Mouse (Mus musculus): Measurements from ENCODE around the gene Kxd1.

Kxd1 gene

DNA sequence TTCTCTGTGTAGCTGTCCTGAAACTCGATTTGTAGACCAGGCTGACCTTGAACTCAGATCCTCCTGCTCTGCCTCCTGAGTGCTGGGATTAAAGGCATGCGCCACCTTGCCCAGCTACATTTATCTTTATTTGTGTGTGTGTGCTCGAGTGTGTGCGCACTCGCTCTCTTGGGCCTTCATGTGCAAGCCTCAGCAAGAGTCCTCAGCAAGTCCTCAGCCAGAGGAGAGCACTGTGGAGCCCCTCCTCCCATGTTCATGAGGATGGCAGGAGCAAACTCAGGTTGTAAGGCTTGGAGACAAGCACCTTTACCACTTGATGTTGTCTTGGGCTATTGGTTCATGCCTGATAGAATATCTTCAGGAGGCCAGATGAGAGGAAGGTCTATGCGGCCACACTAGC is 20.0 kb upstream of the Kxd1 start:
- DNase-seq (ENCODE audit: low spot score) = no peak

DNA sequence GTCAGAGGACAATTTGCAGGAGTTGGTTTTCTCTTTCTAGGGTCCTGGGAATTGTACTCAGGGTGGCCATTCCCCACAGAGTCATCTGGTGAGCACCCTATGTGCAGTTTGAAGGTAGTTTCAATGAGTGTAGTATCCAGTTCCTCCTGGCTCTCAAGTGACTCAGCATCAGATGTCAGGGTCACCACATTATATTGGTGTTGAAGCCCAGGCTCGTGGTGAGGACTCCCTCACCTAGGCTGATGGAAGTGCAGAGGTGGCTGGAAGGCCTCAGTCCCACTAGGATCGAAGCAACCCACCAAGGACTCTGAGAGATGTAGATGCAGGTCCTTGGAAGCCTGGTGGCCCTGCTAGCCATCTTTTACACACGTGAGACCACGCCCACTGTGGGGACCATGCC is 18.7 kb upstream of the Kxd1 start:
- no peak for DNase-seq (ENCODE audit: low spot score)

DNA sequence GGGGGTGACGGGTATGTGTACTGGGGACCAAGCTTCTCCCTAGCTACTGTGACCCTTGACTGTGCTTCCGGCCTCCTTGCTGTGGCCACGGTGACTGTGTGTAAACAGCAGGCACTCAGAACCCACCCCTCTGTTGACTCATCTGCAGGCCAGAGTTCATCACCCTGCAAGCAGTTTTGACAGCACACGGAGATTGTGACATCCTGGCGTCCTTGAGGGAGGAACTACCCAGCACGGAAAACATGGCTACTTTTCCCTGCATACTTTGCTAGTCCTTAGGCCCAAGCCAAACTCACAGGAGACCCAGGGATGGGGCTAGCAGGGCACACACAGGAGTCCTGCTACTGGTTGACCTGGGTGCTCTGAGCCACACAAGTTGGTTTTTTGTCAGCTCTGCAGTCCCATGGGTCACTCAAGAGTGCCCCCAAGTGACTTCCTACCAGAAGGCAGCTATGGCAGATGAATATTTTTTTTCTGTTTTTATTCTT is 16.5 kb upstream of the Kxd1 start:
- DNase-seq (ENCODE audit: low spot score) = no peak

DNA sequence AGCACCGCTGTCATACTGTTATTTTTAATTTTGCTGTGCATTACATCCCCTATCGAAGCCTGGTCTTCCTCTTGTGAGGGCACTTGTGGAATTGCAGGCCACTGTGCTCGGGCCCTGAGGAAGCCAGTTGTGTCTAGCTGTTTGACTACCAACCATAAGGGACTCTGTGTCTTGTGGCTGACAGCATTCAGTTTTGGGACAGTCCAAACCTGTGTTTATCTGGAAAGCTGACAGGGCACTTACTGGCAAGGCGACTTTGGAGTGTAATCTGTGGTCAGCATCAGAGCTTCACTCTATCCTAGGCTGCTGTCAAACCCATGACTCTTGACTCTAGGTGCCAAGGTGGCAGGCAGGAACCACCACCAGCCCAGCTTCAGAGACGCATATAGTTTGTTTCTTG is 13.3 kb upstream of the Kxd1 start:
- no peak for DNase-seq (ENCODE audit: low spot score)

DNA sequence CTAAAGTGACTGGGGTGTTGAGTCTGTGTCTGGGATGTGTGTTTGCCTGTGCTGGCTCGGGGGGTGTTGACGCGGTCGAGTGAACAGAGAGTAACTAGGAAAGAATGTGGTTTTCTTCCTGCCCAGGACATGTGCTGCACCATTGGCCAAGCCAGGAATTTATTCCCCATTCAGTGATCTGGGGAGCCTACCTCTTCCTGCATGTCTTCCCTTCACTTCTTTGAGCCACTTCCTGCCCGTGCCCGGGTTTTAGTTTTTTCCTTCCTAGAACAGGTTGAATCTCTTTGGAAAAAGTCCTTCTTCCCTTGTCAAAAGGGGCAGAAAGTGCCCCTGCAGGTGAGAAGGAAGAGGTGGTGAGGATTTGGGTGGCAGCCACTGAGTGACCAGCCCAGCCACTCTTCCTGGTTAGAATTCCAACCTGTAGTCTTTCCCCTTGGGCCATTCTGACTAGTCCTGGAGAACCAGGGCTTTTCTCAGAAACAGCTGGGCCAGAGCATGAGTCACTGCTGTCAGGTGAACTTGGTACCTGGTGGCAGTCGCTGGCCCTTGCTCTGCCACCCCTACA is 12.8 kb upstream of the Kxd1 start:
- no peak for DNase-seq (ENCODE audit: low spot score)

DNA sequence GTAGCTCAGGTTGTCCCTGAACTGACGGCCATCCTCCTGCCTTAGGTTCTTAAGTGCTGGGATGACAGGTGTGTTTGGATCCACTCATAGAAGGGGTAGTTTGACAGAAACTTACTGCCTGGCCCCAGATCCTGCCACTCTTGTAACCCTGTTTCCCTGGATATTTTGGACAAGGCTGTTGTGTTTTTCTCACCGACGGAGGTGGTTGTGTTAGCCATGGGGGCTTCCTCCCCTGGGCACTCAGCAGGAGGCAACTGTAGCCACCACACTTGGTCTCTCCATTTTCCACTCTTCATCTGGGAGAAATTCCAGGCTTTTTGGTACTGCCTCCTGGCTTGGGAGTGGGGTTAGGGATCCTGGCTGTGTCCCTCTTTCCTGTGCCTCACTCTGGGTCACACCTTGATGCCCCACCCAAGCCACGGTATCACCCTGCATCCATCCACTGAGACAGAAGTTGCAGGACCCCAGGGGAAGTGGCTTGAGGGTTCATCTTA is 12.3 kb upstream of the Kxd1 start:
- DNase-seq (ENCODE audit: low spot score) = no peak

DNA sequence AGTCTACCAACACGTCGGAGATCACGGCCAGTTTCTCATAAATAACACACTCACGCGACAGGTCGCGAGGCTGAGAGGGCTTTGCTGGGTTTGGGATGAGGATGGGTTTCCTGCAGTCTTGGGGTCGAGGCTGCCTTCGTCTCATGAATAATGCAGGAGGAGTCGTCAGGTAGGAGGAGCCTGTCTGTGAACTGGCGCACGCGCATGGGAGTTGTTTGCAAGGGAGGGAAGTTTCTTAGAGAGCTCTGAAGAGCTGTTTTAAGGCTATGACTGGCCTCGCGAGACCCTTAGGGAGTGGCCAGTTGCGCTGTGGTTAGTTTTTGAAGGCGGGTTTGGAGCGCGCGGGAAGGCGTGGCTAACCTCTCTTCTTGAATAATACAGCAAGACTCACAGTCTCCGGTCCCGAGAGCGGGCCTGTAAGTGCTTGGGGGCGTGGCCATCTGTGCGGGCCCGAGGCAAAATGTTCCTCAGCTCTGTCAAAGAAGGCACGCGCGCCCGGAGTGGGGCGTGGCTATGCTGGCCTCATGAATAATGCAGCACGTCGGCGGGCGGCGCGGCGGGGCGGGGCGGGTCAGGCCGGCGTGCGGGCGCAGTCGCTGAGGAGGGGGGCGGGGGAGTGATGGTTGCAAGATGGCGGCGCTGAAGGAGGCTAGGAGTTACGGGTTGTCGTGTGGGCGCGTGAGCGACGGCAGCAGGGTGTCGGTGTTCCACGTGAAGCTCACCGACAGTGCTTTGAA is 11.5 kb upstream of the Kxd1 start, which contains the start of gene Ell:
TSS of gene Ell (plus strand) at position 381 of the 737 bp plus-strand sequence.
- DNase-seq (ENCODE audit: low spot score) = peak; percentile 99

DNA sequence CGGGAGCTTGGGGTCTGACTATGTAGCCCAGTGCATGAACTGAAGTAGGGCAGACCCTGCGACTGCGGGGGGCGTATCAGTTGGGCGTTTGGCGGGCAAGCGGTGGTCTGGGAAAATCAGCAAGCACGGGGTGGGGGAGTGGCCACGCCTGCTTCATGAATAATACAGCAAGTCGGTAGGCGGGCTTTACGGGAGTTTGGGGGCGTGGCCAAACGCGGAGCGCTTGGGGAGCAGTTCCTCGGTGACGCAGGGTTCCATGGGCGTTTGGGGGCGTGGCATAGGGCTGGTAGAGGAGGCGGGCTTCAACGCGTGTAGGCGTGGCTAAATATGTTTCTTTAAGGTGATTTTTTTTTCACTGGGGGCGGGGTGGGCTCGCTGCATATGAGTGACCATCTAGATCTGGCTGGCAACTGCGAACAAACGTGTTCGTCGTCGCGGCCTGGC is 10.9 kb upstream of the Kxd1 start:
- DNase-seq (ENCODE audit: low spot score) = peak; percentile 100

DNA sequence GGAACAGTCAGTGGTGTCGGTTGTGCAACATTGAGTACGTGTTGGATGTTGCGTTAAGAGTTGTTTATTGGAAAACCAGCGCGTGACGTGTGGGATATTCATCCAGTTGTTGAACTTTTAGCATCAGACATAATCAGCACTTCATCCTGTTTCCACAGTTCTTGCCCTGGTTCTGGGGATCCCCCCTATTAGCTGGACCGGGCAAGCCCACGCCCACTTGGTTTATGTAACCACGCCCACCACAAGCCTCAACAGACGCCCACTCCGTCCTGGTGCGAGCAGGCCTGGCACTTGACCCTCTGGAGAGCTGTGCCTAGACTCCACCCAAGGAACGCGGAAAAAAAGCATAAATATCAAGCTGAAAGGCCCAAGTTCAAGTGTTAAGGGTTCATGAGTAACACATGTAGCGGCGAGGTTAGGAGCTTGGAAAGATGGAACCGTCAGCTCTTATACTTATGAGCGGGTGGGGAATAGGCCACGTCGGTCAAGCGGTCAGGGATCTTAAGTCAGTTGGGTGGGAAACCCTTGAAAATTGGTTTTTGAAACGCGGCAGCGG is 10.3 kb upstream of the Kxd1 start:
- peak; percentile 81 for DNase-seq (ENCODE audit: low spot score)

DNA sequence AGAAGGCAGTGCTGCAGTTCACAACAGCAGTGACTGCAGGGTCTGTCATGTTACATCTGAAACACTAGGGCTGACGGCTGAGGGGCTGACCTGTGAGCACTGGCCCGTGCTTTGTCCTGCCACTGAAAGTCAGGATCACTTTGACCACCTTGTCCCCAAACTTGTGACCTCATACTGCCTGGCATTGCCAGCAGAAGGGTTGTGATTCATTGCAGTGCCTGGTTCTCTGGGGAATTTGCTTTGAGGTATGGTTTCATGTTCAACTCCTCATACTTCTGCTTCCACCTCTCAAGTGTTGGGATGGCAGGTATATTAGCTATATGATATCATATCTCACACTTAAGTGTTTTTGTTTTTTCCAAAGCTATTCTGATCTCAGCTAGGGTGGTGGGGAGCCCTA is 7.9 kb upstream of the Kxd1 start:
- no peak for DNase-seq (ENCODE audit: low spot score)

DNA sequence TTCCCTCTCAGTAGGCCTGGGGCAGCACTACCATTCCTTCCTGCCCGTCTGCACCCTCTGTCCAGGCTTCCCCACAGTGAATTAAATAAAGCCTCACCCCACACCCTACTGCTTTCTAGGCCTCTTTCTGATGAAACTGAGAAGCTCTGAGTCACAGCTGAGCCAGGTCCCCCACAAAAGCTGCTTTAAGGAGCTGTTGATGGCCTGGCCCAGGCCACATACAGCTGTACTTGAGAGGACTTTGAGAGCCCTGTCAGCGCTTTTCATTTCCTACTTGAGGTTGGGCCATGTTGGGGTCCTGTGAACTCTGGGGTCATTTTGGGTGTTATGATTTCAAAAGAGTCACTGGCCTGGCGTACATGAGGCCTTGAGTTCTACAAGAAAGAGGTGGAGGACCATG is 7.5 kb upstream of the Kxd1 start:
- no peak for DNase-seq (ENCODE audit: low spot score)

DNA sequence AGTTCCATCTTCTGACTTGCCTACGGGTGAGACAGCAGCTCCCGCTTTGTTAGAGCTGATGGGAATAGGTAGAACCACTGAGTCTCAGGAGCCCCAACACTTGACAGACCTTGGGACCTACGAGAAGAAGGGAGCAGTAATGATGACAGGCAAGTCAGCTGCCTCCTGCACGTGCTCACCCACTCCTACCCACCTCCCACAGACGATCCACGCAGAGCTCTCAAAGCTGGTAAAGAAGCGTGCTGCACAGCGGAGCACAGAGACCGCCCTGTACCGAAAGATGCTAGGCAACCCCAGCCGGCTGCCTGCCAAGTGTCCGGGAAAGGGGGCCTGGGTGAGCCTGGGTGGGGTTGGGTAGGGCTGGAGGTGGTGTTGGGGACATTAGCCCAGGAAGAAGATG is 6.5 kb upstream of the Kxd1 start:
- DNase-seq (ENCODE audit: low spot score) = no peak

DNA sequence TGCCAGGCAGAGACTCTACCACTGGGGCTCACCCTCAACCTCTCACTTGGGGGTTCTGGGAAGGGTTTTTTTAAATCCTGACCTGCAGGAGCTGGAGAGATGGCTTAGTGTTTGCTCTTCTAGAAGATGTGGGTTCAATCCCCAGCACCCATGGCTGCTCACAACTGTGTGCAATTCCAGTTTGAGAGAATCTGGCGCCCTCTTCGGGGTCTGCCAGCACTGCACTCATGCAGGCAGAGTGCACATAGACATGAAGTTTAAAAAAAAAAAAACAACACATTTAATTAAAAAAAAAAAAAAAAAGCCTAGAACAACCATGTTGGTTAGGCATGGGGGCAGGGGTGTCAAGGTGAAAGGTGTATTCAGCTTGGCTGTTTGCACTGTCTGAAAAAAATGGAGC is 2.6 kb upstream of the Kxd1 start:
- DNase-seq (ENCODE audit: low spot score) = no peak

DNA sequence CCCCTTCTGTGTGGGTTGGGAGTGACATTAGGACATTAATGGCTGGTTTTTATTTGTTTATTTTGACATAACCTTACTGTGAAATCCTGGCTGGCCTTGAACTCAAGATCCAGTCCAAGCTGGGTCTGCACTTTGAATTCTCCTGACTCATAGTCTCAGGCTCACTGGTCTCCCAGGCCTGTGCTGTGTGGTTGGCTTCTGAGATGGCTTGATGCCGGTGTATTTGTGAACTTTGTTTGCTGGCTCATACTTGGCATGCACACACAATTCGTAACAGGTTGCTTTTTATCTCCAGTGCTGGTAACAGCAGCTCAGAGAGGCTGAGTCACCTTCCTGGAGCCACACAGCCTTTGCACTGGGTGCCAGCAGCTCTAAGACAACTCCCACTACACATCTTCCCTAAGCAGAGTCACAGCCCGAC is 2.0 kb upstream of the Kxd1 start:
- no peak for DNase-seq (ENCODE audit: low spot score)

DNA sequence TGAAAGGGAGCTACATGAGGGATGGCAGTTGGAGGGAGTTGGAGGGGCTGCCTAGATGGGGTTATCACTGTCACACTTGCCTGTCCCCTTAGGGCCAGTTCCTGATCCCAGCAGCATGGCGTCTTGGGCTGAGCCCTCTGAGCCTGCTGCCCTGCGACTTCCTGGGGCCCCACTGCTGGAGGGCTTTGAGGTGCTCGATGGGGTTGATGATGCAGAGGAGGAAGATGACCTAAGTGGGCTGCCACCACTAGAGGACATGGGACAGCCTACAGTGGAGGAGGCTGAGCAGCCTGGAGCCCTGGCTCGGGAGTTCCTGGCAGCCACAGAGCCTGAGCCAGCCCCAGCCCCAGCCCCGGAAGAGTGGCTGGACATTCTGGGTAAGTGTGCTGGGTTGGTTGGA is 1.5 kb upstream of the Kxd1 start:
- DNase-seq (ENCODE audit: low spot score) = no peak

DNA sequence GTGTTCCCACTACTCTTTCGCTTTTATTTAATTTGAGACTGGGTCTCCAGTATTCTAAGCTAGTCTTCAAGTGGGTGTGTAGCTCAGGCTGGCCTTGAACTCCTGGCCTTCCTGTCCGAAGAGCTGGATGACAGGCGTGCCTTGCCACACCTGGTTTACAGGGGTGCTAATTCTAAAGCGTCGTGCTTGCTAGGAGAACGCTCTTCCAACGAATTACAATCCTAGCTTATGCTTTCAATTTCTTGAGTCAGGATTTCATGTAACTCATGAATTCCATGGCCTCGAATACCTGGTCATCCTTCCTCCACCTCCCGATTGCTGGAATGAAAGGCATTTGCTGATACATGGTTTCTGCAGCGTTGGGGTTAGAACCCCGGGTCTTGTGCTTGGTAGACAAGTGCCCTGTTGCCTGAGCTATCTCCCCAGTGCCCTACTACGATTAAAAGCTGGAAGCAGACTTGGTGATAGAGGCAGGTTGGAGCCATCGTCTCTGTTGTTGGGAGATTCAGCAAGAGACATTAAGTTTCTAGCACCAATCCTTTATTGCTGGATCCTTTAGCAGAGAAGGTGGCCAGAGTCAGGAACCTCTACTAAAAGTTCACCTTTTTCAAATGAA is 534 bp upstream of the Kxd1 start:
- no peak for DNase-seq (ENCODE audit: low spot score)

DNA sequence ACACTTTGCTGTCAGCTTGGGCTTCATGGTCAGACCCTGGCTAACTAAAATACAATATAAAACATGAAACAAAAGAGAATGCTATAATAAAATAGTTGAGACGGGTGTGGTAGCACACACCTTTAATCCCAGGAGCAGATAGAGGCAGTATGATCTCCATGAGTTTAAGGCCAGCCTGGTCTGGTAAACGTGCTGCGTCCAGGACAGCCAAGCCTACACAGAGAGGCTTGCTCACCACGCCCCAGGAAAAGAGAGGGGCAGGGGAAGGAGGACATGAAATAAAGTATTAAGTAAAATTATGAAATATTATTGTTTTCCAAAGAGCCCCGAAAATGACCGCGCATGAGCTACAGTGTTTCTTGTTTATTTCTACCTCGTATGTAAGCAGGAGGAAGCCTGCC is 645 bp downstream of the Kxd1 start:
- DNase-seq (ENCODE audit: low spot score) = no peak

DNA sequence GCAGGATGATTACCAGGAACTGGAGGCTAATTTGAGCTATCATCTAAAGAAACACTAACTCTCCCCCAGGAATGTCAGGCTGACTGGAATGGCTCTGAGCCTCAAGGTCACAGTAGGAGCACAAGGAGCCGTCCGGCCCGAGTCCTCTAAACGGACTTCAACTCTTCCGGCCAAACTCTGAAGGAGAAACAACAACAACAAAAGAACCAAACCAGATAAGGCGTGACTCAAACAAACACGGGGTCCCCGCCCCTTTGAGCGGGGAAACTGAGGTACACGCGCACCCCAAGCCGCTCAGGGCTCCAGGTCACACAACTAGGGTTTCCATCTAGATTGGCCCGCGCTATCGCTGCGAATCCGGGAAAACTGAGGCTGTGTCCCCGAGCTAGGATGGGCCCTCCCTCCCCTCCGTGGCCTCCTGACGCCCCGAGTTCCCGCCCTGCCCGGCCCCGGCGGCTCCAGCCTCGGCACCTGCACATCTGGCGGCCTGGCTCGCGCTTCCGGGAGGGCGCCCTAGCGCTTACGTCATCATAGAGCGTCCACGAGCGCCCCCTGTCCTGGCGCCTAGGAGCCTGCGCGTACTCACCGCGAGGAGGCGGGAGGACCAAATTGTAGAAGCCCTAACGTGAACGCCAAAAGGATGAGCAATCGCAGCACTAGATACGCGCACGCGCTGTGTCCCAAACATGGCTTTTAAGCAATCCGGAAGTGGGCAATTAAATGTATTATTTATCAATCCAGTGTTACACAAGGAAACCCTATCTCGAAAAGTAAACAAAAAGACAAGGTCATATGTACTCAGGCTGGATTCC is 5.0 kb downstream of the Kxd1 start:
- peak; percentile 95 for DNase-seq (ENCODE audit: low spot score)

DNA sequence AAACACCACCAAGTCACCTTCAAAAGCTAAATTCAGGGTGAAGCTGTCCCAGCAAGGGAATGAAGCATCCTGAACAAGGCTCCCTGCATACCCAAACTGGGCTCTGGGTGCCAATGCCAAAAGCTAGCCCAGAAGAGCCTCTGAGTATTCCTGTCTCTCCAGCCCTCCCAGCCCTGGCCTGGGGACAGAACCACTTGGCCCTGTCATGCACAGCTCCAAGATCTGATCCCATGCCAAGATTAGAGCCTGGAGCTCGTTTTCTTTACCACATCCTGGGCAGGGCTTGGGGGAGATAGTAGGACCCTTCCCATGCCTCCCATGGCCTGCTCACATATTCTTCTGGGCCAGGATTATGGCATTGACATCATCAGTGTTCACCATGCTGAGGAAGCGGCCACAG is 8.2 kb downstream of the Kxd1 start:
- DNase-seq (ENCODE audit: low spot score) = no peak

DNA sequence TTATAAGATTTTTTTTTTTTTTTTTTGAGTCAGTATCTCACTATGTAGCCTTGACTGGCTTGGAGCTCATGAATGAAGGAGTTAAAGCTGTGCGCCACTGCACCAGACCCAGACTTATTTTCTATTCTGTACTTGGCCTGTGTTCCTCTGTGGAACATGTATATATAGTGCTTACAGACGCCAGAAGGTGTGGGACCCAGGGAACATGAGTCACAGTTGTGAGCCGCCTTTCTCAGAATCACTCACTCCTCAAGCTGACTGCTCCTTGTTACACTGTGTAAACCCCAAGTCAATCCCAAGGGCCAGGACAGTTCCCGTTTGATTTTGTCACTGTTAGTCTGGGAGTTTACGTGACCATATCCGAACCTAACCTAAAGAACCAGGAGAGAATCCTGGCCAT is 8.7 kb downstream of the Kxd1 start:
- DNase-seq (ENCODE audit: low spot score) = no peak

DNA sequence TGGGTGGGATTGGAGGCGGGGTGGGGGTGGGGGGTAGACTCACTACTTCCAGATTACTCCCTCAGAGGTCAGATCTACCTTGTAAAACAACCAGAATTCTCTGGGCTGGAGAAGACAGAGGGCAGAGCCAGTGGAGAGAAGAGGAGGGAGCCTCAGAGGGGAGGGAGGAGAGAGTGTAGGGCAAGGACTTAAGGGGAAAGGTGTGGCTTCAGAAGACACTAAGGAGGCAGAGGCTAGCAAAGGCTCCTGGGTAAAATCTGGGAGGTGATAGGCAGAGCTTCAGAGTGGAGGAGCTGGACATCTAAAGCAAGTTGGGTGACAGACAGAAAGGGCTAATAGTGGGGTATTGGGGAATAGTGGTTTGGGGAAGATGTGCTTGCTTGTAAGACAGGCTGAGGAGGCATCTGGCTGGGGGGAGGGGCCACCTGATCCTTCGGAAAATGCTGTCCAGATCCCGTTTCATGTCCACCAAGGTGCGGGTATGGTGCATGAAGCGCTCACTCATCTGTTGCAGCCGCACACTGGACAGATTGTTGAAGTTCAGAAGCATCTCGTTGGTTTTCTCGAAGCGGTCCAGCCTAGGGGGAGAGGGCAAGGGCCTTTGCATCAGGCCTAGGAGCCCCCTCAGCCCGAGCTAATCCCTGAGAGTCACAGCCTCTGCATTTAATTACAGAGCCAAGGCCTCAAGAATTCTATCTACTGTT is 9.7 kb downstream of the Kxd1 start:
- no peak for DNase-seq (ENCODE audit: low spot score)

All from testis, postnatal 14 days (tissue).